Mouse (Mus musculus) MEL (cell line): ENCODE data around the gene Eml1. TPM values are rescaled to one million over a fixed set of nuclear protein-coding genes. Genes with fewer than 3 reads are reported as not detected.

Source experiments
- DNase-seq: peaks from one replicate; pipeline ENCODE4 v3.0.0; 2011; ENCODE audit warnings: low read depth, low spot score
- H3K27ac ChIP-seq: 2 replicates; pipeline ENCODE4 v1.5.1; 2012; ENCODE audit warnings: low read depth, mild to moderate bottlenecking, control low read depth, low read length, moderate library complexity; ENCODE audit not compliant: control insufficient read depth
- H3K27me3 ChIP-seq, 2 experiments: fragments of 150-350 bp in 1 of 2; sonication (generic) in 1 of 2; 2 replicates each; pipeline ENCODE4 v1.6.1; 2012; ENCODE audit warnings: low read length in 2 of 2, mild to moderate bottlenecking in 2 of 2, improper control_type of control experiment in 1 of 2, moderate library complexity in 1 of 2; ENCODE audit not compliant: insufficient read depth in 2 of 2, control insufficient read depth in 1 of 2
- H3K36me3 ChIP-seq, 2 experiments: 2 replicates each; pipeline ENCODE4 v1.6.1; 2012 to 2014; ENCODE audit warnings: low read length in 2 of 2, improper control_type of control experiment in 1 of 2, inconsistent platforms in 1 of 2, mild to moderate bottlenecking in 1 of 2; ENCODE audit not compliant: insufficient read depth in 2 of 2, control insufficient read depth in 1 of 2
- H3K4me1 ChIP-seq, 2 experiments: fragments of 150-350 bp in 1 of 2; sonication (generic) in 1 of 2; 2 replicates each; pipeline ENCODE4 v1.6.1; 2012; ENCODE audit warnings: low read length in 2 of 2, improper control_type of control experiment in 1 of 2, mild to moderate bottlenecking in 1 of 2; ENCODE audit not compliant: insufficient read depth in 2 of 2, control insufficient read depth in 1 of 2
- H3K4me3 ChIP-seq, 2 experiments: fragments of 150-350 bp in 1 of 2; sonication (generic) in 1 of 2; 2 replicates each; pipeline ENCODE4 v1.5.1; 2012; ENCODE audit warnings: low read depth in 2 of 2, low read length in 2 of 2, mild to moderate bottlenecking in 2 of 2, moderate library complexity in 2 of 2, control low read depth in 1 of 2, improper control_type of control experiment in 1 of 2; ENCODE audit not compliant: control insufficient read depth in 1 of 2, insufficient read depth in 1 of 2
- H3K79me2 ChIP-seq: 2 replicates; pipeline ENCODE4 v1.6.1; 2012; ENCODE audit warnings: mild to moderate bottlenecking, low read length, moderate library complexity; ENCODE audit not compliant: control insufficient read depth, poor library complexity, insufficient read depth
- H3K9ac ChIP-seq: 2 replicates; pipeline ENCODE4 v1.6.1; 2012; ENCODE audit warnings: low read depth, mild to moderate bottlenecking, control low read depth, low read length, moderate library complexity; ENCODE audit not compliant: control insufficient read depth, poor library complexity, severe bottlenecking
- H3K9me3 ChIP-seq: fragments of 150-350 bp; sonication (generic); replicated peaks from 2 replicates; pipeline ENCODE4 v1.6.1; 2012; ENCODE audit warnings: mild to moderate bottlenecking, low read length, improper control_type of control experiment, moderate library complexity; ENCODE audit not compliant: insufficient read depth
- CHD2 ChIP-seq: IDR thresholded peaks from 2 replicates; pipeline ENCODE4 v1.6.1; 2011; ENCODE audit warnings: low read length, improper control_type of control experiment
- CTCF ChIP-seq, 3 experiments: IDR thresholded peaks in 2 of 3; conservative IDR thresholded peaks in 1 of 3; 2 replicates each; pipeline ENCODE4 v1.5.1; 2011 to 2012; ENCODE audit warnings: low read length in 3 of 3, low read depth in 2 of 3, mild to moderate bottlenecking in 2 of 3, improper control_type of control experiment in 1 of 3, inconsistent platforms in 1 of 3, mixed read lengths in 1 of 3, moderate library complexity in 1 of 3; ENCODE audit not compliant: control insufficient read depth in 1 of 3, insufficient read depth in 1 of 3, poor library complexity in 1 of 3, severe bottlenecking in 1 of 3
- E2F4 ChIP-seq: IDR thresholded peaks from 2 replicates; pipeline ENCODE4 v1.6.1; 2011; ENCODE audit warnings: low read depth, low read length, improper control_type of control experiment, borderline replicate concordance
- EP300 ChIP-seq, 2 experiments: IDR thresholded peaks; 2 replicates each; pipeline ENCODE4 v1.6.1; 2011; ENCODE audit warnings: improper control_type of control experiment in 2 of 2, low read length in 2 of 2, low read depth in 1 of 2, mild to moderate bottlenecking in 1 of 2
- GABPA ChIP-seq: IDR thresholded peaks from 2 replicates; pipeline ENCODE4 v1.6.1; 2012; ENCODE audit warnings: low read depth, mild to moderate bottlenecking, inconsistent platforms, low read length, improper control_type of control experiment, moderate library complexity
- MAFK ChIP-seq: IDR thresholded peaks from 2 replicates; pipeline ENCODE4 v1.6.1; 2011; ENCODE audit warnings: low read depth, mild to moderate bottlenecking, low read length, improper control_type of control experiment, borderline replicate concordance
- MAX ChIP-seq: IDR thresholded peaks from 2 replicates; pipeline ENCODE4 v1.6.1; 2011; ENCODE audit warnings: low read length, improper control_type of control experiment
- MAZ ChIP-seq: IDR thresholded peaks from 2 replicates; pipeline ENCODE4 v1.6.1; 2012; ENCODE audit warnings: low read depth, mild to moderate bottlenecking, inconsistent platforms, low read length, improper control_type of control experiment
- MXI1 ChIP-seq: IDR thresholded peaks from 2 replicates; pipeline ENCODE4 v1.6.1; 2011; ENCODE audit warnings: mild to moderate bottlenecking, low read depth, low read length, improper control_type of control experiment
- MYB ChIP-seq: IDR thresholded peaks from 2 replicates; pipeline ENCODE4 v1.6.1; 2011; ENCODE audit warnings: mild to moderate bottlenecking, low read depth, low read length, improper control_type of control experiment
- MYC ChIP-seq: IDR thresholded peaks from 2 replicates; pipeline ENCODE4 v1.6.1; 2011; ENCODE audit warnings: low read depth, mild to moderate bottlenecking, low read length, improper control_type of control experiment, moderate library complexity
- NRF1 ChIP-seq: IDR thresholded peaks from 2 replicates; pipeline ENCODE4 v1.6.1; 2014; ENCODE audit warnings: low read depth, mild to moderate bottlenecking, inconsistent platforms, low read length, improper control_type of control experiment, moderate library complexity; ENCODE audit not compliant: poor library complexity, insufficient read depth, severe bottlenecking
- POLR2A ChIP-seq, 2 experiments: IDR thresholded peaks; 2 replicates each; pipeline ENCODE4 v1.6.1; 2011 to 2012; ENCODE audit warnings: low read length in 2 of 2, mild to moderate bottlenecking in 2 of 2, control low read depth in 1 of 2, improper control_type of control experiment in 1 of 2, low read depth in 1 of 2, moderate library complexity in 1 of 2; ENCODE audit not compliant: control insufficient read depth in 1 of 2, insufficient read depth in 1 of 2, poor library complexity in 1 of 2
- POLR2AphosphoS2 ChIP-seq: IDR thresholded peaks from 2 replicates; pipeline ENCODE4 v1.6.1; 2011; ENCODE audit warnings: low read length, improper control_type of control experiment
- RAD21 ChIP-seq: IDR thresholded peaks from 2 replicates; pipeline ENCODE4 v1.6.1; 2011; ENCODE audit warnings: mild to moderate bottlenecking, low read depth, low read length, improper control_type of control experiment
- UBTF ChIP-seq: IDR thresholded peaks from 2 replicates; pipeline ENCODE4 v1.6.1; 2012; ENCODE audit warnings: low read depth, mild to moderate bottlenecking, inconsistent platforms, low read length, improper control_type of control experiment, moderate library complexity, borderline replicate concordance; ENCODE audit not compliant: insufficient read depth
- USF1 ChIP-seq: IDR thresholded peaks from 2 replicates; pipeline ENCODE4 v1.6.1; 2014; ENCODE audit warnings: low read depth, mild to moderate bottlenecking, inconsistent platforms, low read length, improper control_type of control experiment, moderate library complexity
- USF2 ChIP-seq, 2 experiments: IDR thresholded peaks; 2 replicates each; pipeline ENCODE4 v1.6.1; 2011 to 2012; ENCODE audit warnings: improper control_type of control experiment in 2 of 2, low read length in 2 of 2, borderline replicate concordance in 1 of 2, inconsistent platforms in 1 of 2, low read depth in 1 of 2, mild to moderate bottlenecking in 1 of 2; ENCODE audit not compliant: insufficient read depth in 1 of 2
- ZC3H11A ChIP-seq: IDR thresholded peaks from 2 replicates; pipeline ENCODE4 v1.6.1; 2012; ENCODE audit warnings: low read depth, mild to moderate bottlenecking, inconsistent platforms, low read length, improper control_type of control experiment
- ZKSCAN1 ChIP-seq: IDR thresholded peaks from 2 replicates; pipeline ENCODE4 v1.6.1; 2012; ENCODE audit warnings: low read depth, mild to moderate bottlenecking, inconsistent platforms, low read length, improper control_type of control experiment, moderate library complexity
- ZMIZ1 ChIP-seq: IDR thresholded peaks from 2 replicates; pipeline ENCODE4 v1.6.1; 2012; ENCODE audit warnings: low read depth, mild to moderate bottlenecking, inconsistent platforms, low read length, improper control_type of control experiment, moderate library complexity
- polyA plus RNA-seq, 2 experiments: library from polyadenylated mRNA; stranded (reverse) in 1 of 2; unstranded in 1 of 2; fragments of >175 nt in 1 of 2; fragments of >200 nt in 1 of 2; gene quantifications; 2 replicates each; pipeline versions ENCODE4 v1.2.1 to v1.2.4; 2012; ENCODE audit warnings: low replicate concordance in 2 of 2, low read depth in 1 of 2; ENCODE audit not compliant: insufficient read length in 2 of 2, insufficient read depth in 1 of 2, missing spikeins in 1 of 2
- total RNA-seq: library from RNA; depleted of rRNA; stranded (reverse); fragments of 300-350 nt; gene quantifications from 2 replicates; pipeline ENCODE4 v1.2.3, GENCODE M21; 2012

Eml1 gene
- total and polyA plus RNA-seq, 3 experiments: not detected

GRCm38 (mm10) chr12:108519374-108519773 is 148.6 kb downstream of the Eml1 start:
- no peaks in the 10 kb centered on the region for H3K36me3 ChIP-seq

GRCm38 (mm10) chr12:108529214-108529613 is 158.5 kb downstream of the Eml1 start:
- Histone ChIP-seq H3K27ac (no peak overlapping the region), H3K4me1 (no peaks in the 10 kb centered on the region), H3K9me3 (no peaks in the 10 kb centered on the region), H3K79me2 (no peaks in the 10 kb centered on the region), H3K4me3 (no peak overlapping the region), H3K27me3 (no peaks in the 10 kb centered on the region), H3K36me3 (no peaks in the 10 kb centered on the region), H3K9ac (no peak overlapping the region)
- peak; percentile 22 for DNase-seq
- TF ChIP-seq ZMIZ1 (no peak), UBTF (no peak), MAZ (no peak), ZC3H11A (no peak), E2F4 (no peak), ZKSCAN1 (no peak), POLR2AphosphoS2 (no peak), CTCF (IDR thresholded peaks at IDR 0.05 in 2 of 3, conservative IDR thresholded peaks at IDR 0.05 in 1 of 3; ENCODE audit: control insufficient read depth in 1 of 3, insufficient read depth in 1 of 3, low read depth in 2 of 3, low read length in 3 of 3, poor library complexity in 1 of 3, severe bottlenecking in 1 of 3) (peak; percentile 21 to 45 (median 30); a peak in 4 of 6 replicates), MAFK (no peak), RAD21 (peak; percentile 10), MAX (no peak)

More at GRCm38 (mm10) chr12:108519374-108519773, 148.6 kb downstream of the Eml1 start:
- H3K4me1 ChIP-seq: no peaks in the 10 kb centered on the region
- H3K79me2 ChIP-seq: no peaks in the 10 kb centered on the region
- no peak for DNase-seq
- H3K27me3 ChIP-seq: no peaks in the 10 kb centered on the region
- H3K27ac ChIP-seq: no peak overlapping the region
- no peak overlapping the region for H3K9ac ChIP-seq
- H3K4me3 ChIP-seq: no peak overlapping the region
- H3K9me3 ChIP-seq: no peaks in the 10 kb centered on the region
- no peak for TF ChIP-seq USF1
- no peak for TF ChIP-seq NRF1

- DNase-seq: no peak
- no peak overlapping the region for H3K27ac ChIP-seq
- H3K9ac ChIP-seq: no peak overlapping the region
- no peaks in the 10 kb centered on the region for H3K79me2 ChIP-seq
- no peaks in the 10 kb centered on the region for H3K36me3 ChIP-seq
- TF ChIP-seq MYC (no peak), E2F4 (no peak), CTCF (IDR thresholded peaks at IDR 0.05 in 2 of 3, conservative IDR thresholded peaks at IDR 0.05 in 1 of 3; ENCODE audit: control insufficient read depth in 1 of 3, insufficient read depth in 1 of 3, low read depth in 2 of 3, low read length in 3 of 3, poor library complexity in 1 of 3, severe bottlenecking in 1 of 3) (no peak), EP300 (IDR thresholded peaks at IDR 0.05; ENCODE audit: low read depth in 1 of 2, low read length in 2 of 2) (no peak), MAX (no peak), MXI1 (no peak), GABPA (no peak), ZMIZ1 (no peak), NRF1 (no peak), RAD21 (no peak), CHD2 (no peak), POLR2AphosphoS2 (no peak), MYB (no peak), USF2 (IDR thresholded peaks at IDR 0.05; ENCODE audit: borderline replicate concordance in 1 of 2, insufficient read depth in 1 of 2, low read depth in 1 of 2, low read length in 2 of 2) (no peak), POLR2A (IDR thresholded peaks at IDR 0.05; ENCODE audit: control insufficient read depth in 1 of 2, insufficient read depth in 1 of 2, low read depth in 1 of 2, low read length in 2 of 2, poor library complexity in 1 of 2) (no peak)
- H3K4me1 ChIP-seq: no peaks in the 10 kb centered on the region
- no peaks in the 10 kb centered on the region for H3K9me3 ChIP-seq
- H3K27me3 ChIP-seq: no peaks in the 10 kb centered on the region
- H3K4me3 ChIP-seq: no peak overlapping the region
Measured at GRCm38 (mm10) chr12:108534484-108534883, 163.7 kb downstream of the Eml1 start.
